Mouse (Mus musculus) duodenum, adult 2 months (tissue): ENCODE data around the gene C130074G19Rik. TPM values are rescaled to one million over a fixed set of nuclear protein-coding genes. Genes with fewer than 3 reads are reported as not detected.

ENCODE experiments used
- polyA plus RNA-seq: library from polyadenylated mRNA; depleted of rRNA; stranded (reverse); fragments of >200 nt; gene quantifications from 2 replicates; pipeline ENCODE4 v1.2.3, GENCODE M21; 2012; ENCODE audit warnings: low replicate concordance; rRNA removed

Gene C130074G19Rik
- 14.5 and 31.2 TPM in 2 replicates for polyA plus RNA-seq

GRCm38 (mm10) chr1:184882281-184883268, at the start of gene C130074G19Rik:
Gene C130074G19Rik (minus strand): TSS chr1:184883218.

DNA sequence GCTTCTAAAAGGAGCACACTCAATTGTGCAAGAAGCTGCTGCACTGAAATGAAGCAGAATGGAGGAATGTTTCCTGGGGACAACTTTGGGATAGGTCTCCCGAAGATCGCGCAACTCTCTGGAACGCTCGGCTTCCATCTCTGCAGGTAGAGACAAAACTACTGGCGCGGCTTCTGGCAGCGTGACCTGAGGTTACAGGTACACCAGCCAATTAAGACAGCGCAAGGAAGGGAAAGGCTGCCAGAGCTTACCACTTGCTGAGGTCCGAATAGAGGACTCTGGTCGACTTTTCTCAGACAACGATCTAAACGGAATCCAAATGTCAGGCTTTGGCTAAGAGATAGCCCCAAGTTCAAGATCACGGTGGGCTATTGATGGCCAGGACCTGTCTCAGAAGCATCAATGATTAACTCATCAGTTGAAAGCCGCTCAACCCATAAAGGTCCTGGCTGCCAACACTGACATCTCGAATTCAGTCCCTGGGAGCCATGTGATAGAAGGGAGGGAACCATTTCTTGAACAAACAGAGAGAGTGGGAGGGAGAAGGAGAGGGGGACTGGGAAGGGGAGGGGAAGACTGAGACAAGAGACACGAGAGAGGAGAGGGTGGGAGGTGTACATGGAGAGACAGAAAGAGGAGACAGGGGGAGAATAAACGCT, 36.8 kb downstream of the C130074G19Rik start, which contains the start of gene Marc2:
Marc2 (minus strand) TSS at position 360 of the 659 bp plus-strand sequence.

Other genes starting within 250 kb of the C130074G19Rik start
- gene Hlx, start 150.6 kb downstream of the C130074G19Rik start, polyA plus RNA-seq = 21.4 and 29.1 TPM in 2 replicates
- gene Marc1, start 71.9 kb downstream of the C130074G19Rik start, polyA plus RNA-seq = 1.6 and 3.6 TPM in 2 replicates
- gene Marc2, start 36.8 kb downstream of the C130074G19Rik start, polyA plus RNA-seq = 406 and 984 TPM in 2 replicates
- gene Mark1, start 116.4 kb upstream of the C130074G19Rik start, polyA plus RNA-seq = 1.2 and 1.6 TPM in 2 replicates